ENCODE assay signal across 9 mouse cellular contexts in the genomic region with DNA sequence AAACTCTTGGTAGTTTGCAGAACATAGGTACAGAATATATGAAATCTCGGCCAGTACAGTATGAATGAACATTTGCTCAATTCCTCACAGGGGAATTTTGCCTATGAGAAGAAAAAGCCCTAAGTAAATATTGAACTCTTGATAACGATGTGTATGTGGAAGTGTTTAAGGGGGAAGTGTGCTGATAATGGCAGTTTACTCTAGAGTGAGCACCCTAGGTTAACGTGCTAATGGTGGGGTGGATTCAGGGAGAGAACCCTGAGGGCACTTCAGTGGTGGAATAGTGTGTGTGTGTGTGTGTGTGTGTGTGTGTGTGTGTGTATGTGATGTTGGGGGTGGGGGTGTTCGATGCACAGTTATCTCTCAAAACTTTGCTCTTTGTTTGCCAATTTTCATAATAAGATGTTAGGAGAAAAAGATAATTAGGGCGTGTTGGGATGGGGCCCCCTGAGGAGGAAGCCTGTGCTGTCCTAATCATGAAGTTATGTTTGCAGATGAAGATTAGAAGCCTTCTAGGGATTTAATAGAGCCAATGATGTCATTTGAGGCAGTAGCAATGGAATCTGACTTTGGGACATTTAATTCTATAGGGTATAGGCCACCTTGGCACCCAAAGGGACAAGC. TPM values are rescaled to one million over a fixed set of nuclear protein-coding genes. Genes with fewer than 3 reads are reported as not detected.
A peak's percentile ranks its signal among the peaks of the same experiment; 100 is the strongest.
DNase-seq lines count a peak whose midpoint lies in the region; ATAC-seq and TF ChIP-seq lines count a peak whose summit lies in the region.
"Had no signal": no experiment of that assay in that cellular context is flagged by ENCODE, and none has a peak within 500 bp of the region (broad histone marks: within the 10 kb centered on the region; RNA-seq: fewer than 3 reads in every experiment).

No protein-coding gene starts in this region.

- no peak for ATAC-seq in heart, postnatal 0 days (ENCODE audit: insufficient read depth, low read depth)
- no peak for ATAC-seq in midbrain, embryonic 13.5 days
- ATAC-seq in midbrain, embryonic 16.5 days = no peak
- ATAC-seq in limb, embryonic 14.5 days (ENCODE audit: low FRiP score, low read depth) = no peak
- ATAC-seq in stomach, postnatal 0 days (ENCODE audit: low FRiP score, low TSS enrichment) = peak; percentile 80; the same call in 1 of the 2 replicates
- ATAC-seq: activated CD4-positive, CD25-positive, alpha-beta regulatory T cell, adult 4 months had no signal

- H3K4me2 ChIP-seq in heart, postnatal 0 days (ENCODE audit: low read depth, low read length) = peak overlapping the region; percentile 54
- H3K4me2 ChIP-seq in midbrain, embryonic 13.5 days (replicated peaks) = 0 out of 2 replicates have a peak overlapping the region, but pooled peaks have one; percentile 9
- H3K4me2 ChIP-seq in midbrain, embryonic 16.5 days (ENCODE audit: low read length) = no peak overlapping the region
- H3K4me2 ChIP-seq in limb, embryonic 14.5 days (replicated peaks; ENCODE audit: low read depth, low read length, severe bottlenecking) = peak overlapping the region; percentile 36; the same call in 1 of the 2 replicates
- peak overlapping the region; percentile 41 for H3K4me2 ChIP-seq in stomach, postnatal 0 days (replicated peaks; ENCODE audit: low read depth)
- H3K4me2 ChIP-seq: midbrain, embryonic 12.5 days had no signal

- DNase-seq in heart, postnatal 0 days (ENCODE audit: low spot score) = no peak
- no peak for DNase-seq in heart, postnatal 4 days
- DNase-seq in limb, embryonic 14.5 days (ENCODE audit: low spot score) = no peak
- DNase-seq in stomach, postnatal 0 days (ENCODE audit: low spot score) = peak; percentile 26
- no peak for DNase-seq in thymus, postnatal 10 days (ENCODE audit: low spot score in 2 of 2)

- TF ChIP-seq EP300 in heart, postnatal 0 days (IDR thresholded peaks at IDR 0.05; ENCODE audit: low read depth) = no peak
- TF ChIP-seq EP300 in stomach, postnatal 0 days (optimal IDR thresholded peaks at IDR 0.05) = no peak

- no peak overlapping the region for H3K4me3 ChIP-seq in heart, postnatal 0 days (ENCODE audit: low read depth, low read length)
- H3K4me3 ChIP-seq in midbrain, embryonic 13.5 days (replicated peaks) = no peak overlapping the region
- no peak overlapping the region for H3K4me3 ChIP-seq in midbrain, embryonic 16.5 days (ENCODE audit: low read depth, low read length)
- no peak overlapping the region for H3K4me3 ChIP-seq in limb, embryonic 14.5 days (replicated peaks; ENCODE audit: low read length)
- 0 out of 2 replicates have a peak overlapping the region, but pooled peaks have one; percentile 12 for H3K4me3 ChIP-seq in stomach, postnatal 0 days (ENCODE audit: low read depth, low read length)
- H3K4me3 ChIP-seq: midbrain, embryonic 12.5 days had no signal

- WGBS in heart, postnatal 0 days = 43% methylated on average over 5 of the region's 5 CpGs
- 77% methylated on average over 5 of the region's 5 CpGs for WGBS in midbrain, embryonic 13.5 days
- WGBS in midbrain, embryonic 16.5 days = 76% methylated on average over 5 of the region's 5 CpGs
- 66% methylated on average over 5 of the region's 5 CpGs for WGBS in limb, embryonic 14.5 days
- 54% methylated on average over 5 of the region's 5 CpGs for WGBS in stomach, postnatal 0 days

- no peaks in the 10 kb centered on the region for H3K9me3 ChIP-seq in heart, postnatal 0 days (replicated peaks; ENCODE audit: control insufficient read depth, low read length)
- H3K9me3 ChIP-seq in midbrain, embryonic 13.5 days = no peaks in the 10 kb centered on the region
- no peaks in the 10 kb centered on the region for H3K9me3 ChIP-seq in midbrain, embryonic 16.5 days (replicated peaks; ENCODE audit: control insufficient read depth, low read length, poor library complexity, severe bottlenecking)
- no peaks in the 10 kb centered on the region for H3K9me3 ChIP-seq in limb, embryonic 14.5 days (ENCODE audit: control insufficient read depth, low read length)
- no peaks in the 10 kb centered on the region for H3K9me3 ChIP-seq in stomach, postnatal 0 days (ENCODE audit: control insufficient read depth, low read length)
- H3K9me3 ChIP-seq: midbrain, embryonic 12.5 days had no signal

- TF ChIP-seq CTCF in heart, postnatal 0 days (IDR thresholded peaks at IDR 0.05; ENCODE audit: low read depth) = no peak
- TF ChIP-seq CTCF in stomach, postnatal 0 days (IDR thresholded peaks at IDR 0.05; ENCODE audit: low read depth) = no peak

- no peaks in the 10 kb centered on the region for H3K27me3 ChIP-seq in heart, postnatal 0 days (ENCODE audit: control insufficient read depth, insufficient read depth, low read length)
- H3K27me3 ChIP-seq in midbrain, embryonic 13.5 days = no peaks in the 10 kb centered on the region
- H3K27me3 ChIP-seq in midbrain, embryonic 16.5 days (ENCODE audit: control insufficient read depth, insufficient read depth, low read depth, low read length) = no peaks in the 10 kb centered on the region
- no peaks in the 10 kb centered on the region; the same call in 1 of the 2 replicates for H3K27me3 ChIP-seq in limb, embryonic 14.5 days (ENCODE audit: control insufficient read depth, insufficient read depth, low read length)
- no peaks in the 10 kb centered on the region for H3K27me3 ChIP-seq in stomach, postnatal 0 days (ENCODE audit: control insufficient read depth, insufficient read depth, low read length)

- H3K27ac ChIP-seq in heart, postnatal 0 days (ENCODE audit: low read depth) = no peak overlapping the region
- H3K27ac ChIP-seq in midbrain, embryonic 13.5 days = no peak overlapping the region
- H3K27ac ChIP-seq in midbrain, embryonic 16.5 days (ENCODE audit: low read length) = no peak overlapping the region
- H3K27ac ChIP-seq in limb, embryonic 14.5 days (replicated peaks; ENCODE audit: low read depth, low read length) = no peak overlapping the region
- no peak overlapping the region for H3K27ac ChIP-seq in stomach, postnatal 0 days (replicated peaks)
- H3K27ac ChIP-seq: midbrain, embryonic 12.5 days had no signal

- H3K9ac ChIP-seq in heart, postnatal 0 days (replicated peaks; ENCODE audit: low read depth, low read length) = no peak overlapping the region
- H3K9ac ChIP-seq in midbrain, embryonic 13.5 days (replicated peaks) = no peak overlapping the region
- no peak overlapping the region for H3K9ac ChIP-seq in midbrain, embryonic 16.5 days (ENCODE audit: low read depth, low read length)
- H3K9ac ChIP-seq in limb, embryonic 14.5 days (ENCODE audit: low read depth, low read length, severe bottlenecking) = no peak overlapping the region
- no peak overlapping the region for H3K9ac ChIP-seq in stomach, postnatal 0 days (ENCODE audit: low read length)
- H3K9ac ChIP-seq: midbrain, embryonic 12.5 days had no signal

- no peak for TF ChIP-seq POLR2A in limb, embryonic 14.5 days (IDR thresholded peaks at IDR 0.05; ENCODE audit: borderline replicate concordance, extremely low read depth, insufficient read depth, insufficient read length)

- no peaks in the 10 kb centered on the region for H3K36me3 ChIP-seq in heart, postnatal 0 days (replicated peaks; ENCODE audit: control insufficient read depth, insufficient read depth, low read length)
- H3K36me3 ChIP-seq in midbrain, embryonic 13.5 days = no peaks in the 10 kb centered on the region
- H3K36me3 ChIP-seq in midbrain, embryonic 16.5 days (ENCODE audit: control insufficient read depth, insufficient read depth, low read length) = no peaks in the 10 kb centered on the region
- no peaks in the 10 kb centered on the region for H3K36me3 ChIP-seq in limb, embryonic 14.5 days (ENCODE audit: control insufficient read depth, insufficient read depth, low read length)
- H3K36me3 ChIP-seq in stomach, postnatal 0 days (ENCODE audit: control insufficient read depth, insufficient read depth, low read length) = no peaks in the 10 kb centered on the region
- H3K36me3 ChIP-seq: midbrain, embryonic 12.5 days had no signal

- H3K4me1 ChIP-seq in heart, postnatal 0 days (ENCODE audit: control insufficient read depth, insufficient read depth) = peaks cover 6% of the 10 kb centered on the region; the same call in 1 of the 2 replicates
- H3K4me1 ChIP-seq in midbrain, embryonic 13.5 days (replicated peaks) = peaks cover 11% of the 10 kb centered on the region
- peaks cover 5% of the 10 kb centered on the region; the same call in 1 of the 2 replicates for H3K4me1 ChIP-seq in midbrain, embryonic 16.5 days (ENCODE audit: control insufficient read depth, insufficient read depth, low read length)
- peaks cover 7% of the 10 kb centered on the region for H3K4me1 ChIP-seq in limb, embryonic 14.5 days (ENCODE audit: control insufficient read depth, insufficient read depth, low read length)
- H3K4me1 ChIP-seq in stomach, postnatal 0 days (replicated peaks; ENCODE audit: control insufficient read depth, insufficient read depth) = 0 out of 2 replicates have a peak, but pooled peaks cover 4% of the 10 kb centered on the region
- H3K4me1 ChIP-seq: midbrain, embryonic 12.5 days had no signal

RNA-seq across cellular contexts. Expression of gene Pcsk6, which starts 19.2 kb away (rescaled TPM):
- 8.1 and 10.1 TPM in 2 replicates for total RNA-seq in heart, postnatal 0 days (2014; rRNA removed; ENCODE audit: low replicate concordance)
- polyA plus RNA-seq in heart, postnatal 0 days (2015; fragmentation: Nextera tagmentation; extraction: Ambion mirVana) = 1.6 and 1.7 TPM in 2 replicates
- total RNA-seq in heart, postnatal 4 days (2021) = 10 to 100 TPM; 32.7 to 39.8 TPM
- 0.52 and 0.74 TPM in 2 replicates for polyA plus RNA-seq in midbrain, embryonic 13.5 days (2015; fragmentation: Nextera tagmentation; extraction: Ambion mirVana)
- 0.82 and 1.2 TPM in 2 replicates for polyA plus RNA-seq in midbrain, embryonic 16.5 days (2015; fragmentation: Nextera tagmentation; extraction: Ambion mirVana)
- polyA plus RNA-seq in limb, embryonic 14.5 days (2012; rRNA removed) = 34.1 and 37.9 TPM in 2 replicates
- 15.2 and 19.4 TPM in 2 replicates for polyA plus RNA-seq in limb, embryonic 14.5 days (2014; fragmentation: Nextera tagmentation; extraction: Ambion mirVana)
- 7.0 and 12.0 TPM in 2 replicates for polyA plus RNA-seq in stomach, postnatal 0 days (2015; fragmentation: Nextera tagmentation; extraction: Ambion mirVana)
- polyA plus RNA-seq: activated CD4-positive, CD25-positive, alpha-beta regulatory T cell, adult 4 months had no signal
